In the genomic region with DNA sequence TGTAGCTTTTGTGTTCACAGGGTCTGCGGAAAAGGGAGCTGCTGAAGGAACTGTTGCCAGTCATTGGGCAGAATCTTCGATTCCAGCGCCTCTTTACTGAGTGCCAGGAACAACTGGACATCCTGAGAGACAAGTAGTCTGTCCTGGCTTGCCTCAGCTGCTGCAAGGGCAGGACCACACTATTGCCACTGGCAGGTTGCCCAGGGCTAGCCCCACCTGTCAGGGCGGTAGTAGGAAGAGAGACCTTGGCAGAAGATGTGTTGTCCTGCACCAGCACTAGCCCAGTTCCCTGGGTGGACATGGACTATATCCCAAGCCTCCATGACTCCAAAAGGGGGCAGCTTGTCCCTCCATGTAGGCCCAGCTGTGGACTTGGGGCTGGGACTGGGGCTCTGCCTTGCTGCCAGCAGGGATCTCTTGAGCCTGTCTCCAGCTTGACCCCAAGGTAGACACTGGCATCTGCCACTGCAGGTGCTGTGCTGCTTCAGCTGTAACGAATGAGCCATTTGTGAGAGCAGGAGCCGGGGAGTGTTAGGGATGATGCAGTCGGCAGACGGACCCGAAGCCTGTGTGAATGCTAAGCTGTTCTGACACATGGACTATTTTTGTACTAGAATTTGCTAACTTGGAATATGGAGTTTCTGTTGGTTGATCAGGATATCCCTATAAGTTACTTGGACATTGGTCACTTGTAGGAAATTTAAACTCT, we compare ENCODE assay signal across 21 mouse cellular contexts.
DNase-seq lines count a peak whose midpoint lies in the region; ATAC-seq lines count a peak whose summit lies in the region.
"Had no signal": no experiment of that assay in that cellular context is flagged by ENCODE, and none has a peak within 500 bp of the region (broad histone marks: within the 10 kb centered on the region; RNA-seq: fewer than 3 reads in every experiment).

No protein-coding gene starts in this region.

- DNase-seq in gastrocnemius, postnatal 10 days = peak; percentile 9
- no peak for DNase-seq in gastrocnemius, postnatal 25 days
- DNase-seq in heart, adult 8-10 months (ENCODE audit: low spot score) = no peak
- no peak for DNase-seq in thymus, postnatal 10 days (ENCODE audit: low spot score in 2 of 2)
- DNase-seq: cerebellum, adult 11-12 months; forebrain, postnatal 0 days; gastrocnemius, adult 2 months; heart, adult 2 months; heart, postnatal 14 days; kidney, adult 2 months; layer of hippocampus, adult 9-11 months; lung, postnatal 14 days; thymus, adult 18-20 months had no signal

- no peak for ATAC-seq in heart, embryonic 13.5 days (ENCODE audit: extremely low read depth, insufficient number of reproducible peaks, low FRiP score, low TSS enrichment)
- ATAC-seq in midbrain, embryonic 15.5 days (replicated peaks) = 0 out of 2 replicates have a peak, but pooled peaks have one; percentile 27
- ATAC-seq in midbrain, embryonic 16.5 days = no peak
- ATAC-seq: forebrain, postnatal 0 days had no signal

- no peaks in the 10 kb centered on the region for H3K27me3 ChIP-seq in heart, embryonic 13.5 days (replicated peaks)
- no peaks in the 10 kb centered on the region for H3K27me3 ChIP-seq in midbrain, embryonic 15.5 days (replicated peaks)
- H3K27me3 ChIP-seq in midbrain, embryonic 16.5 days (ENCODE audit: control insufficient read depth, insufficient read depth, low read depth, low read length) = no peaks in the 10 kb centered on the region
- H3K27me3 ChIP-seq: embryonic facial prominence, embryonic 12.5 days; hindbrain, embryonic 13.5 days; midbrain, embryonic 12.5 days; neural tube, embryonic 12.5 days had no signal

- no peak overlapping the region; the same call in 1 of the 2 replicates for H3K9ac ChIP-seq in heart, embryonic 13.5 days
- H3K9ac ChIP-seq in midbrain, embryonic 15.5 days = no peak overlapping the region
- no peak overlapping the region for H3K9ac ChIP-seq in midbrain, embryonic 16.5 days (ENCODE audit: low read depth, low read length)
- H3K9ac ChIP-seq: embryonic facial prominence, embryonic 12.5 days; forebrain, postnatal 0 days; hindbrain, embryonic 13.5 days; midbrain, embryonic 12.5 days; neural tube, embryonic 12.5 days had no signal

- H3K36me3 ChIP-seq in heart, embryonic 13.5 days = peaks cover 56% of the 10 kb centered on the region
- H3K36me3 ChIP-seq in midbrain, embryonic 15.5 days (replicated peaks) = peaks cover 39% of the 10 kb centered on the region
- H3K36me3 ChIP-seq in midbrain, embryonic 16.5 days (ENCODE audit: control insufficient read depth, insufficient read depth, low read length) = peaks cover 50% of the 10 kb centered on the region

- no peak overlapping the region for H3K4me3 ChIP-seq in heart, embryonic 13.5 days
- H3K4me3 ChIP-seq in midbrain, embryonic 15.5 days = no peak overlapping the region
- no peak overlapping the region for H3K4me3 ChIP-seq in midbrain, embryonic 16.5 days (ENCODE audit: low read depth, low read length)
- H3K4me3 ChIP-seq: embryonic facial prominence, embryonic 12.5 days; gastrocnemius, adult 2 months; heart, adult 2 months; hindbrain, embryonic 13.5 days; midbrain, embryonic 12.5 days; neural tube, embryonic 12.5 days had no signal

- H3K4me1 ChIP-seq in heart, embryonic 13.5 days = peaks cover 41% of the 10 kb centered on the region
- no peaks in the 10 kb centered on the region for H3K4me1 ChIP-seq in midbrain, embryonic 15.5 days
- no peaks in the 10 kb centered on the region for H3K4me1 ChIP-seq in midbrain, embryonic 16.5 days (ENCODE audit: control insufficient read depth, insufficient read depth, low read length)
- H3K4me1 ChIP-seq: embryonic facial prominence, embryonic 12.5 days; hindbrain, embryonic 13.5 days; midbrain, embryonic 12.5 days; neural tube, embryonic 12.5 days had no signal

- H3K27ac ChIP-seq in heart, embryonic 13.5 days (replicated peaks) = peak overlapping the region; percentile 25; the same call in 1 of the 2 replicates
- no peak overlapping the region for H3K27ac ChIP-seq in midbrain, embryonic 15.5 days
- H3K27ac ChIP-seq in midbrain, embryonic 16.5 days (ENCODE audit: low read length) = no peak overlapping the region
- H3K27ac ChIP-seq: embryonic facial prominence, embryonic 12.5 days; gastrocnemius, adult 2 months; heart, adult 2 months; hindbrain, embryonic 13.5 days; kidney, postnatal 0 days; midbrain, embryonic 12.5 days; neural tube, embryonic 12.5 days had no signal

- WGBS in heart, embryonic 13.5 days = 77% methylated on average over 9 of the region's 9 CpGs
- WGBS in midbrain, embryonic 15.5 days = 95% methylated on average over 9 of the region's 9 CpGs
- 97% methylated on average over 9 of the region's 9 CpGs for WGBS in midbrain, embryonic 16.5 days

- no peak overlapping the region for H3K4me2 ChIP-seq in heart, embryonic 13.5 days
- no peak overlapping the region for H3K4me2 ChIP-seq in midbrain, embryonic 15.5 days
- no peak overlapping the region for H3K4me2 ChIP-seq in midbrain, embryonic 16.5 days (ENCODE audit: low read length)
- H3K4me2 ChIP-seq: embryonic facial prominence, embryonic 12.5 days; hindbrain, embryonic 13.5 days; midbrain, embryonic 12.5 days; neural tube, embryonic 12.5 days had no signal

- H3K9me3 ChIP-seq in heart, embryonic 13.5 days = no peaks in the 10 kb centered on the region; the same call in 1 of the 2 replicates
- H3K9me3 ChIP-seq in midbrain, embryonic 15.5 days = 0 out of 2 replicates have a peak, but pooled peaks cover 8% of the 10 kb centered on the region
- peaks cover 8% of the 10 kb centered on the region; the same call in 1 of the 2 replicates for H3K9me3 ChIP-seq in midbrain, embryonic 16.5 days (replicated peaks; ENCODE audit: control insufficient read depth, low read length, poor library complexity, severe bottlenecking)
- H3K9me3 ChIP-seq: embryonic facial prominence, embryonic 12.5 days had no signal
